Mouse (Mus musculus): ENCODE measurements around the gene Atp1a4. TPM values are rescaled to one million over a fixed set of nuclear protein-coding genes. Genes with fewer than 3 reads are reported as not detected.

The Atp1a4 gene
- total RNA-seq, 2 experiments from 2014 or later = 0.66 to 0.96 TPM

DNA sequence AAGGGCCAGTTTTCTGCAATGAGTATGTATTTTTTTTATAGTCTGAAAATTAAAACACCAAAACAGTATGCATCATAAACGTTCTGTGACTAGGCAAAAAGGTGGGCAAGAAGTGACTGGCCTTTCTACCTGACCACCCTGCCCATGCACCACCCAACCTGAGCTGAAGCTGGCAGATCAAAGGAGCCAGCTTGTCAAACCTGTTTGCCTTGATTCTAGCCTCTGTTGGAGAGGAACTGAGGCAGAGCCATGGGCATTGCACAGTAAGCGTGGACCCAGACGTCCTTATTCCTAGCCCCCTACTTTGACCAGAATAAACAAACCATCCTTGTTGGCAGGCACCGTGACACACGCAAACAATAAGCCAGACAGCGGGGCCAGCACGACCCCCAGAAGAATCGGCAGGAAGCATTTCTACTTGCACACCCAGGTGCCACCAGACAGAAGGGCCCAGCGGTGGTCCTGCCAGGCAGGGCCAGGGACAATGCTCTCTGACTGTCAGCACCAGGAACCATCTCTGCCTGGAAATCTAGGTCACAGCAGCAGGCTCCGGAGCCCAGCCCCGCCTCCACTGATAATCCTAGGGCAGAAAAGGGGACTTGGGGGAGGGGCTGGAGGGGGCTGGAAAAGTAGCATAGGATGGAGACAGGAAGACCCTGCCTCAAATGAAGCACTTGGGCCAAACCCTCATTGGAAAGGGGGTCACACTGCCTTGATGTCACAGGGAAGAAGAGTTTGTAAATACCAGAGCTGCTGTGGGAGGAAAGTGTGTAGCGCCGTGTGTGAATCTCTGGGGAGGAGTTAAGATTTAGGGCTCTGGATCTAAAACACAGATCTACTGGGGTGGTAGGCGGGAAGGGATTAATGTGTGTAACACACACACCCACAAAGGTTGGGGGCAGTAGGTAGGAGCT lies 56.0 kb downstream of the Atp1a4 start:
- intact Hi-C loops (cut with DNase I; ENCODE audit: low total_unique reads) = no loop called here
- DNase-seq = peak; percentile 13

DNA sequence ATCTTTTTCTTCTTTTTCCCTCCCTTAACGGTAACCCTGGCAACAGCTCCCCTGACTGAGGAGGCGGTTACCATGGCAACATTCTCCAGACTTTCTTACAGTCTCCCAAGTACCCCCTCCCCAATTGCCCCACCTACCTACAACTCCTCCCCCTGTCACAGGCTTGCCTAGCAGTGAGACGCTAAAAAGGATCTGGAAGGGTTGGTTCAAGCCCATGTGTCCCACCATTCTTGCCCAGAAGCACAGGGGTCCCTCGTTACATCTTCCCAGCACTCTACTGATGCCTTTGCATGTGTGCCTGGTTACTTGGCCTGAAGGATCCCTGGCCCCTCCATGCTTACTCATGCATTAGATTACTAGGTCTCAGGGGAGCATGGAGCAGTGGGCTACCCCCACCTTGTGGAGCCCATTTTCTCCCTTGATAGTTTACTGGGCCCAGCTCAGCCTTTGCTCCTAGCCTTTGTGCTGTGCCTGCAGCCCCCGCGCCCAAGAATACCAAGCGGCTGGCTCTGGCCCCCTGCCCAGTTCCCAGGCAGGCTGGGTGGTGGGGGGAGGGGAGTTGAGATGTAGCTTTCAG lies 57.3 kb downstream of the Atp1a4 start:
- peak; percentile 31 for DNase-seq
- intact Hi-C loops (cut with DNase I; ENCODE audit: low total_unique reads) = no loop called here

DNA sequence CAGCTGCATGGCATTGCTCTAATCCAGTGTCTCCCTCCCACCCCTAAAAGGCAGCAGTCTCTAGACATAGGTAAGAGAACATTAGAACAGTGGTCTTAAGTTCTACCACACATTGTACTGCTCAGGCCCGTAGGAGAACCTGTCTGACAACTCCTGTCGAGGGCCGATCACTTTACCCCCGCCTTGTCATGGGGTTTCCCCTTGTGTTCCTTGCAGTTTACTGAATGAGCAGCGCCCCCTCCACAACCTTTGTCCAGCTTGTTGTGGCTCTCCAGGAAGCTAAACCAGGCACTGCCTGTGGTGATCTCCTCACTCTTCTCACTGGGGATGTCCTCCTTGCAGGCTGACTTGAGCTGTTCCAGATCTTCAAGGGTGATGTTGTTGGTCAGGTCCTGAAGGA lies 58.1 kb downstream of the Atp1a4 start:
- intact Hi-C loops (cut with DNase I; ENCODE audit: low total_unique reads) = no loop called here
- DNase-seq = no peak

- no peak for DNase-seq
Measured at GRCm38 (mm10) chr1:172198996-172199395, 59.2 kb downstream of the Atp1a4 start.

DNA sequence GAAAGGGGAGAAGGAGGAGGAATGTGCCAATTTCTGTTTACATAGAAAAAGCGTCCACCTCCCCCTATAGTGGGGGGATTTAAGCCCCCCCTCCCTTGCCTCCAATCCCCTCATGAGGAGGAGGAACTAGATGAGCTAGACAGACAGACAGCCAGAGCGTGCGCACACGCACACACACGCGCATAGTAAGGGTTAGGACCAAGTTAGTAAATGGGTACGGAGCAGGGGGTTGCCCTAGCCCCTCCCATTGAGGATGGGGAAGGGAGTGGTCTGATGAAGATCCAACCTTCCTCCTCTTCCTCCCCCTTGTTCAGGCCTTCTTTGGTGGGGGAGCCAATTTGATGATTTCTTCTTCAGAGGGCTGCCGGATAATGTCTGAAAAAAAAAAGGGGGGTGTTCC lies 59.9 kb downstream of the Atp1a4 start:
- intact Hi-C loops (cut with DNase I; ENCODE audit: low total_unique reads) = no loop called here
- no peak for DNase-seq

More at GRCm38 (mm10) chr1:172198996-172199395, 59.2 kb downstream of the Atp1a4 start:
- intact Hi-C loops (cut with DNase I; ENCODE audit: low total_unique reads) = no loop called here

GRCm38 (mm10) chr1:172197851-172198250 lies 60.4 kb downstream of the Atp1a4 start:
- intact Hi-C loops (cut with DNase I; ENCODE audit: low total_unique reads) = no loop called here

GRCm38 (mm10) chr1:172197146-172197545 lies 61.1 kb downstream of the Atp1a4 start:
- intact Hi-C loops (cut with DNase I; ENCODE audit: low total_unique reads) = no loop called here
- no peak for DNase-seq

More at GRCm38 (mm10) chr1:172197851-172198250, 60.4 kb downstream of the Atp1a4 start:
- no peak for DNase-seq

DNA sequence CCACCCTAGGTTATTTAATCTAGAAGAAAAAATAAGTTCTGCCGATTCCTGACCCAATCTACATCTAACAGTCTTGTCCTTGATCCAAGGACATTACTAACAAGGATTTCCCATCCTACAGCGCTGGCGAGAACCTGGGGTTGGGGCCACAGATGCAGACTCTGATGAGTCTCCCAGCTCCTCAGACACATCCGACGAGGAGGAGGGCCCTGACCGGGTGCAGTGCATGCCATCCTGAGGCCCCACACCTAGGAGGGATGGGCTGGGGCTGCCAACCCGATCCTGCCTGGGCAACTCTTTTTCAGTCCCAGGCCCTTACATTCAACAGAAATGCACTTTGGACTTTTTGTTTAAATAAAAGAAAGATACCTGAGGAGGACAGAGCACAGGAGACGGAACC lies 63.8 kb downstream of the Atp1a4 start:
- intact Hi-C loops (cut with DNase I; ENCODE audit: low total_unique reads) = no loop called here
- no peak for DNase-seq

DNA sequence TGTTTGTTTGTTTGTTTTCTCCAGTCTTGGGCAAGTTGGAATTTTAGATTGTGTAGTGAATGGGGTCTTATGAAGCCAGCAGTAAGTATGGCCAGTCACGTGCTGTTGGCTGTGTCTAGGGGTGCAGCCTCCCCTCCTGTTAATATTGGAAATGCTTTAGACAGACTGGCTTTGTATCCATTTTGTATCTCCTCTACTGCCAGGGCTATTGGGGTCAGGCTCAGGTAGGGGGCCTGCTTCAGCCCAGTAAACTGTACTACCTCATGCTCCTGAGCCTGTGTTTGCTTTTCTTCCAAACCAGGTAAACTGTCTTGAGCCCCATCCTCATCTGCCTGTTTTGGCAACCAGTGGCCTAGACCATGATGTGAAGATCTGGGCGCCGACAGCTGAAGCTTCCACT lies 66.0 kb downstream of the Atp1a4 start:
- intact Hi-C loops (cut with DNase I; ENCODE audit: low total_unique reads) = no loop called here
- no peak for DNase-seq

DNA sequence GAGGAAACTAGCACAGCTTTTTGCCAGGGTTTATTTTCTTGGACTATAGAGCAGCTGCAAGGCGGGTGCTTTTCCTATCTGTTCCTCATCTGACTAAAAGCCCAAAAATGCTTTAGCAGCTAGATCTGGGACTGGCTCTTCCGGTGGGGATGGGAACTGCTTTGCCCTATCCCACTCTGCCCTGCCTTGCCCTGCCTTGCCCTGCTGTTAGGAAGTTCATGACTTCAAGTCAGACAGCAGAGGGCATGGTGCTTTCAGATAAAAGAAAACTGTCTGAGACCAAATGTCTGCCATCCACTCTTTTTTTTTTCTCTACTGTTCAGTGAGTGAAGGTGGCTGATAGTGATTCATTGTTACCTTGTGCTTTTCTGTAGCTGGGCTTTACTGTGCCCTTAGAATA lies 66.6 kb downstream of the Atp1a4 start:
- intact Hi-C loops (cut with DNase I; ENCODE audit: low total_unique reads) = no loop called here

DNA sequence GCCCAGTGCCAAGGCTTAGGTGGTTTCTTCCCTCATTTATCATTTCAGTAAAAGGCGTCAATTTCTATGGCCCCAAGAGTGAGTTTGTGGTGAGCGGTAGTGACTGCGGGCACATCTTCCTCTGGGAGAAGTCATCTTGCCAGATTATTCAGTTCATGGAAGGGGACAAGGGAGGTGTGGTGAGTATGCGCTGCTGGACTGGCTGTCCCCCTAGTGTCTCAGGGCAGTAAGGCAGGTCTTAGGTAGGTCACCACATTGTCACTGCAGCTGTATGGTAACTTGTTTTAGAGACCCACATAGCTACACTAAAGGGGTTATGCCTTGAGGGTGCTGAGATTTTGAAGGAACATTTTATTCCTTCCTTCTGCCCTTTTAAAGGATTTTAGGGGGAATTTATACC lies 69.3 kb downstream of the Atp1a4 start:
- intact Hi-C loops (cut with DNase I; ENCODE audit: low total_unique reads) = no loop called here
- peak; percentile 26 for DNase-seq

More for the DNA sequence above, 66.6 kb downstream of the Atp1a4 start:
- DNase-seq = no peak

DNA sequence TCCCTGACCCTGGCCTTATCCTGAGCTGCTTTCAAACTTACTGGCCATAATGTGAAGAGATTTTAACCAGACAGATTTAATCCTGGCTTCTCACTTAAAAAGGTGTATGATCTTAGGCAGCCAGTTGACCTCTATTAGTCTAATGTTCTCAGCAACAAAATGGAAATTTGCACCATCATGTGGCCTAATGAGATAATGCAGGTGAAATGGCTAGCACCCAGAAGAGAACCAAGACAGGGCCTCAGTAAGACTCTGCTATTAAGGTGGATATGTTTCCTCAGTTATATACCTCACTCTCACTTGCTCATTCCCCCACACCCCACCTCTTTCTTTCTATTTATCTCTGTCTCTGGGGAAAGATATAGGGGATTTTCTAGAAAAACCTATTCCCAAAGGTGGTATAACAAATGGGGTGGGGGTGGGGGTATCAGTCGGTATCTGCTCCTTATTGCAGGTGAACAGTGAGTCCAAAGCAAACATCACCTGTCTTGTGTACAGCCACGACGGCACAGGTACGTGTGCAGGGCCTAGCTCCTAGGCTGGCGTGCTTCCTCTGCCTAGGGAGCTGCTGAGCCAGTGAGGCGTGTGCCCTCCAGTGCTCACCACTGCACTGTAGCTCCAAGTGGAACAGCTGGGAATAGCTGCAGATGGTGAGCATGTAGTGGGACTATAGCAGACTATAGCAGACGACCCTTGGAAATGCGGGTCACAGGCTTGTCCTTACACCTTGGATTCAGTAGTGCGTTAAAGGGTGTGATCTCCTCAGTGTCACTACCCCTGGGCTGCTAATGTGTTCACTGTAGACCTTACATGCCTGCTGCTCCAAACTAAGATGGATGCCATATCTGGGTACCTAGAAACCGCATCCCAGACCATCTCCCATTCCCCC lies 71.6 kb downstream of the Atp1a4 start:
- no peak for DNase-seq
- intact Hi-C loops (cut with DNase I; ENCODE audit: low total_unique reads) = no loop called here

DNA sequence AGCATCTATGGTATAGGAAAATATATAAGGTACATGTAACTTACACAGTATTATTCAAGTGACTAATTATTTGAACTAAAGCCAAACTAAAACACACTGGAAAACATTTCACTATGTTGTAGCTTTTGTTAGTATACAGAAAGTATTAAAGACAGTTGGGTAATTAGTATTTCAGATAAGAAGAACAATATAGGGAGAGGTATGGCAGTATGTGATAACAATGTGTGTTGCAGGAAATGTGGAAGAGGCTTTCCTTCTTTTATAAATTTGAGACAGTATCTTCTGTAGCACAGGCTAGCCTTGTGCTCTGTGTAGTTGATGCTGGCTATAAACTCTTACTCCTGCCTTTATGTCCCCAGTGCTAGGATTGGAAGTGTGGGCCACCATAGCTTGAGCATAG lies 74.3 kb downstream of the Atp1a4 start:
- DNase-seq = no peak
- intact Hi-C loops (cut with DNase I; ENCODE audit: low total_unique reads) = no loop called here

GRCm38 (mm10) chr1:172183056-172183455 lies 75.2 kb downstream of the Atp1a4 start:
- intact Hi-C loops (cut with DNase I; ENCODE audit: low total_unique reads) = no loop called here
- no peak for DNase-seq

DNA sequence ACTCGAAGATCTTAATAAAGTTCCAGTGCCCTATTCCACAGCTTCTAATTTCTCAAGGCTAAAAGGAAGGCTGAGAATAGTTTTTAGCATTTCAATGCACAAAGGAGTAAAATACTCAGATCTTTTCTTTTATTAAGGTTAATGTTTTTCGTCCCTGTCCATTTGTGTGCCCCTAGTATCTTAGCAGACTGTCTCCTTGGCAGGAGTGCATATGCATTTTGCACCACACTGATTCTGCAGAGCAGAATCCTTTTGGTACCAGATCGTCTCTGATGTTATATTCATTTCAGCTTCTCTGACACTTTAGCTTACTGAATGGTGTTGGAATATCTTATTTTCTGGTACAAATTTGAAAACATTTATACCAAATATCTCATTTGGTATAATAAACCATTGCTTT lies 76.4 kb downstream of the Atp1a4 start:
- no peak for DNase-seq

GRCm38 (mm10) chr1:172180881-172181280 lies 77.3 kb downstream of the Atp1a4 start:
- DNase-seq = no peak
- intact Hi-C loops (cut with DNase I; ENCODE audit: low total_unique reads) = no loop called here

More for the DNA sequence above, 76.4 kb downstream of the Atp1a4 start:
- intact Hi-C loops (cut with DNase I; ENCODE audit: low total_unique reads) = no loop called here

- intact Hi-C loops (cut with DNase I; ENCODE audit: low total_unique reads) = no loop called here
- DNase-seq = no peak
Measured at GRCm38 (mm10) chr1:172179102-172179501, 79.1 kb downstream of the Atp1a4 start.

DNA sequence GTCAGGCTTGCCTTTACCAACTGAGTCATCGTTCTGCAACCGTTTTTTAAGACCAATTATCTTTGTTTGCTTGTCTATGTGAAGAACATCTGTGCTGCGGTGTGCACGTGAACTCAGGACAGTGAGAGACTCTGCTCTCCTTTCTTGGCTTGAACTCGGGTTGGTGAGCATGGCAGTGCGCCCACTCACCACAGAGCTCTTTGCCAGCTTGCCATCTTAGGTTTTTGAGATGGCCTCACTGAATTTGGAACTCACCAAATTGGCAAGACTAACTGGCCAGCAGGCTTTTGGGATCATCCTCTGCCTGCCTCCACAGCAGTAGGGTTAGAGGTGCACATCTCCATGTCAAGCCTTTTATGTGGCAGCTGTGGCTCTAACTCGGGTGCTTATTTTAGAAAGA lies 80.4 kb downstream of the Atp1a4 start:
- intact Hi-C loops (cut with DNase I; ENCODE audit: low total_unique reads) = no loop called here
- DNase-seq = no peak

All from gastrocnemius, postnatal 14 days (tissue).